Mouse (Mus musculus) heart, embryonic 14.5 days (tissue): ENCODE data around the gene Srsf4. TPM values are rescaled to one million over a fixed set of nuclear protein-coding genes. Genes with fewer than 3 reads are reported as not detected.

Source experiments
- ATAC-seq: fragments of 200-750 bp; cut with Nextera tagmentation; 2 replicates; pipeline ENCODE4 v1.8.0; 2017; ENCODE audit warnings: low read depth, moderate TSS enrichment; ENCODE audit not compliant: insufficient number of reproducible peaks, insufficient read depth, low FRiP score
- H3K27ac ChIP-seq, 2 experiments: fragments of 200-500 bp in 1 of 2; fragments of 300-500 bp in 1 of 2; sonication (generic) in 1 of 2; replicated peaks in 1 of 2; 2 replicates each; pipeline ENCODE4 v1.5.1; 2012 to 2014; ENCODE audit warnings: low read depth in 2 of 2, low read length in 2 of 2, control low read depth in 1 of 2, mild to moderate bottlenecking in 1 of 2, mixed read lengths in 1 of 2; ENCODE audit not compliant: control insufficient read depth in 1 of 2, insufficient read depth in 1 of 2
- H3K27me3 ChIP-seq: fragments of 300-500 bp; sonication (generic); 2 replicates; pipeline ENCODE4 v1.6.1; 2014; ENCODE audit warnings: mild to moderate bottlenecking, low read length, control low read depth; ENCODE audit not compliant: control insufficient read depth, insufficient read depth
- H3K36me3 ChIP-seq: fragments of 300-500 bp; sonication (generic); 2 replicates; pipeline ENCODE4 v1.6.1; 2014; ENCODE audit warnings: mild to moderate bottlenecking, control low read depth, low read length, mixed read lengths; ENCODE audit not compliant: control insufficient read depth, insufficient read depth
- H3K4me1 ChIP-seq, 2 experiments: fragments of 200-500 bp in 1 of 2; fragments of 300-500 bp in 1 of 2; sonication (generic) in 1 of 2; 2 replicates each; pipeline ENCODE4 v1.6.1; 2012 to 2014; ENCODE audit warnings: low read length in 2 of 2, control low read depth in 1 of 2, mixed read lengths in 1 of 2; ENCODE audit not compliant: control insufficient read depth in 2 of 2, insufficient read depth in 2 of 2
- H3K4me2 ChIP-seq: fragments of 300-500 bp; sonication (generic); 2 replicates; pipeline ENCODE4 v1.6.1; 2014; ENCODE audit warnings: mild to moderate bottlenecking, low read length
- H3K4me3 ChIP-seq, 2 experiments: fragments of 200-500 bp in 1 of 2; fragments of 300-500 bp in 1 of 2; sonication (generic) in 1 of 2; 2 replicates each; pipeline ENCODE4 v1.5.1; 2012 to 2014; ENCODE audit warnings: low read length in 2 of 2, mild to moderate bottlenecking in 2 of 2, control low read depth in 1 of 2, low read depth in 1 of 2, moderate library complexity in 1 of 2; ENCODE audit not compliant: control insufficient read depth in 1 of 2, insufficient read depth in 1 of 2
- H3K9ac ChIP-seq: fragments of 300-500 bp; sonication (generic); 2 replicates; pipeline ENCODE4 v1.6.1; 2014; ENCODE audit warnings: mild to moderate bottlenecking, low read length
- H3K9me3 ChIP-seq: fragments of 300-500 bp; sonication (generic); 2 replicates; pipeline ENCODE4 v1.6.1; 2016; ENCODE audit warnings: low read length, control low read depth; ENCODE audit not compliant: control insufficient read depth
- WGBS: fragments of 180-500 bp; shearing (Covaris S2); extraction: QIAGEN DNeasy Blood & Tissue Kit; methylation state at CpG from one replicate; pipeline ENCODE4 v1.1.7; 2014; 5-methylcytosine and 5-hydroxymethylcytosine counted together
- polyA plus RNA-seq: library from polyadenylated mRNA; unstranded; fragments of >200 nt; fragmentation: Nextera tagmentation; extraction: Ambion mirVana; gene quantifications from 2 replicates; pipeline ENCODE4 v1.2.1, GENCODE M21; 2014

Gene Srsf4
- polyA plus RNA-seq, 1 experiment from 2014 or later: 63.6 TPM

- peaks cover 5% of the 10 kb centered on the region for H3K27me3 ChIP-seq
- H3K4me2 ChIP-seq: peak overlapping the region; percentile 88
- peak; percentile 5; the same call in 1 of the 2 replicates for ATAC-seq
- H3K9me3 ChIP-seq: no peaks in the 10 kb centered on the region
- under 1% methylated on average over 73 of the region's 76 CpGs for WGBS
- H3K9ac ChIP-seq: peak overlapping the region; percentile 81
- peak overlapping the region; percentile 72 to 75 for H3K4me3 ChIP-seq
- H3K27ac ChIP-seq: peak overlapping the region; percentile 76 to 91
- peaks cover 52 to 83% of the 10 kb centered on the region in 2 experiments for H3K4me1 ChIP-seq
- peaks cover 19% of the 10 kb centered on the region for H3K36me3 ChIP-seq
Measured at GRCm38 (mm10) chr4:131920595-131921351, 47.4 kb downstream of the Srsf4 start.

DNA sequence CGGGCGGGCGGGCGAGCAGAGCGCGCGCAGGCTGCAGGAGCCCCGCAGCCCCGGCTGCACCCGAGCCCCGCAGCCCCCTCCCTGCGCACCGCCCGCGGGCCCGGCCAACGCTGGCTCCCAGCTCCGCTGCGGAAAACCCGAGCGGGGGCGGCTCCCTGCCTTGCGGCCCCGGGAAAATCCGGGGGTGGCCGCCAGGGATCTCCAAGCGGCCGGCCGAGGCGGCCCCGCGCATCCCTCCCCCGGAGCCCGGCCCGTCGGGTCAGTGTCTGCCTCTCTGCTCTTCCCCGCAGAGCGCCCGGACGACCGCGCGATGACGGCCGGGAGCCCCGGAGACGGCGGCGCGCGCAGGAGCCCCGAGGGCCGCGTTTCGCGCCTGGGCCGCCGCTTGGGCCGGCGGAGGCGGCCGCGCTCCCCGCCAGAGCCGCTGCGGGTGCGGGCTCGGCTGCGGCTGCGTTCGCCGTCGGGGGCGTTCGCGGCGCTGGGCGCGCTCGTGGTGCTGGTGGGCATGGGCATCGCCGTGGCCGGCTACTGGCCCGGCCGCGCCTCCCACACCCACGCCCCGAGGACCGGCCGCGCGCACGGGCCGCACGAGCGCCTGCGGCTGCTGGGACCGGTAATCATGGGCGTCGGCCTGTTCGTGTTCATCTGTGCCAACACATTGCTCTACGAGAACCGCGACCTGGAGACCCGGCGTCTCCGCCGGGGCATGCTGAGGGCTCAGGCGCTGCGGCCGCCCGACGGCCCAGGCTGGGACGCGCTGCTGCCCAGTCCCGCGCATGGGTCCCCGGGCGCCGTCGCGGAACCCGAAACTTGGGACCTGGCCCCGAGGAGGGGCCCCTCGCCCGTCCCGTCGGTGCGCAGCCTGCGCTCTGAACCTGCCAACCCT lies 48.3 kb downstream of the Srsf4 start, which contains the start of gene Tmem200b:
TSS of gene Tmem200b (plus strand) at position 311 of the 886 bp plus-strand sequence.
- ATAC-seq: no peak
- WGBS: 2% methylated on average over 88 of the region's 130 CpGs
- Histone ChIP-seq H3K9ac (peak within 1 kb of the TSS; percentile 81), H3K27me3 (no peaks in the 10 kb centered on the region), H3K27ac (peak within 1 kb of the TSS; percentile 76 to 91), H3K9me3 (no peaks in the 10 kb centered on the region), H3K4me2 (peak within 1 kb of the TSS; percentile 88), H3K4me1 (peaks cover 58 to 84% of the 10 kb centered on the region in 2 experiments), H3K36me3 (peaks cover 25% of the 10 kb centered on the region), H3K4me3 (peak within 1 kb of the TSS; percentile 72 to 75)

- WGBS: 66% methylated on average over 15 of the region's 15 CpGs
- Histone ChIP-seq H3K36me3 (peaks cover 25% of the 10 kb centered on the region), H3K4me1 (peaks cover 61 to 86% of the 10 kb centered on the region in 2 experiments), H3K4me2 (peak overlapping the region; percentile 88), H3K9me3 (no peaks in the 10 kb centered on the region), H3K27ac (no peak overlapping the region), H3K4me3 (peak overlapping the region; percentile 72 to 75), H3K27me3 (no peaks in the 10 kb centered on the region), H3K9ac (peak overlapping the region; percentile 81)
- no peak for ATAC-seq
Measured at GRCm38 (mm10) chr4:131922404-131922803, 49.0 kb downstream of the Srsf4 start.

- peak overlapping the region; percentile 3 to 50; a peak in 2 of 4 replicates for H3K27ac ChIP-seq
Measured at GRCm38 (mm10) chr4:131924096-131924810, 50.8 kb downstream of the Srsf4 start.

GRCm38 (mm10) chr4:131929146-131929545 lies 55.7 kb downstream of the Srsf4 start:
- Histone ChIP-seq H3K4me3 (no peak overlapping the region), H3K9me3 (no peaks in the 10 kb centered on the region), H3K27ac (no peak overlapping the region), H3K36me3 (peaks cover 78% of the 10 kb centered on the region), H3K9ac (no peak overlapping the region), H3K27me3 (no peaks in the 10 kb centered on the region), H3K4me1 (peaks cover 28 to 36% of the 10 kb centered on the region in 2 experiments), H3K4me2 (no peak overlapping the region)
- 72% methylated on average over 6 of the region's 6 CpGs for WGBS
- no peak for ATAC-seq

More at GRCm38 (mm10) chr4:131924096-131924810, 50.8 kb downstream of the Srsf4 start:
- H3K9ac ChIP-seq: peak overlapping the region; percentile 11; the same call in 1 of the 2 replicates
- H3K4me3 ChIP-seq: no peak overlapping the region
- H3K4me1 ChIP-seq: peaks cover 59 to 72% of the 10 kb centered on the region in 2 experiments
- no peaks in the 10 kb centered on the region for H3K27me3 ChIP-seq
- 0 out of 2 replicates have a peak, but pooled peaks have one; percentile 20 for ATAC-seq
- peak overlapping the region; percentile 13; the same call in 1 of the 2 replicates for H3K4me2 ChIP-seq
- 44% methylated on average over 6 of the region's 6 CpGs for WGBS
- H3K36me3 ChIP-seq: peaks cover 43% of the 10 kb centered on the region
- H3K9me3 ChIP-seq: no peaks in the 10 kb centered on the region

GRCm38 (mm10) chr4:131939459-131939858 lies 66.0 kb downstream of the Srsf4 start:
- Histone ChIP-seq H3K4me3 (no peak overlapping the region), H3K36me3 (peaks cover 20% of the 10 kb centered on the region), H3K4me2 (no peak overlapping the region), H3K27me3 (no peaks in the 10 kb centered on the region), H3K9me3 (no peaks in the 10 kb centered on the region), H3K9ac (no peak overlapping the region), H3K4me1 (peaks cover 0 to 4% of the 10 kb centered on the region in 2 experiments; a peak in 1 of 4 replicates), H3K27ac (no peak overlapping the region)
- WGBS: 62% methylated on average over 2 of the region's 2 CpGs
- ATAC-seq: no peak

DNA sequence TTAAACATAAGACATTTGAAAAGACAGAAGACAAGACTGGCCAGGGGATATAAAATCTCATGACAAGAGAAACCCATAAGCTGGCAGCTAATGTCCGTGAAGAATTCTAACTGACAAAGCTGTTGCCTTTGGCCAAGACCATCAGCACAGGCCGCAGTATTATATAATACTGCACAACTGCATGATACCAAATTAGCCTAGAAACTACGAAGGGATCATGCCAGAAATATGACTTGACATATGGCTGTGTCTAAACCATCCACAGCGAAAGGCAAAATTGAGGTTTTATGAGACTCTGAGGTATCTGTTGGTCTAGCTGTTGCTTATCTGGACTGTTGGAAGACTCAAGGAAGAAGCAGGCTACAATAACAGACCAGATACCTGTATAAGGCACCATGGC lies 67.4 kb downstream of the Srsf4 start:
- Histone ChIP-seq H3K27me3 (no peaks in the 10 kb centered on the region), H3K4me3 (no peak overlapping the region), H3K36me3 (peaks cover 8% of the 10 kb centered on the region; the same call in 1 of the 2 replicates), H3K9me3 (no peaks in the 10 kb centered on the region), H3K4me1 (peaks cover 0 to 4% of the 10 kb centered on the region in 2 experiments; a peak in 1 of 4 replicates), H3K27ac (no peak overlapping the region), H3K9ac (no peak overlapping the region), H3K4me2 (no peak overlapping the region)
- 95% methylated on average over 4 of the region's 4 CpGs for WGBS
- no peak for ATAC-seq
